Mouse (Mus musculus) NIH3T3 (cell line): ENCODE measurements around the gene Usp4.

Source experiments
- DNase-seq: peaks from one replicate; pipeline ENCODE4 v3.0.0-alpha.2; 2012; ENCODE audit warnings: low read depth

The Usp4 gene

DNA sequence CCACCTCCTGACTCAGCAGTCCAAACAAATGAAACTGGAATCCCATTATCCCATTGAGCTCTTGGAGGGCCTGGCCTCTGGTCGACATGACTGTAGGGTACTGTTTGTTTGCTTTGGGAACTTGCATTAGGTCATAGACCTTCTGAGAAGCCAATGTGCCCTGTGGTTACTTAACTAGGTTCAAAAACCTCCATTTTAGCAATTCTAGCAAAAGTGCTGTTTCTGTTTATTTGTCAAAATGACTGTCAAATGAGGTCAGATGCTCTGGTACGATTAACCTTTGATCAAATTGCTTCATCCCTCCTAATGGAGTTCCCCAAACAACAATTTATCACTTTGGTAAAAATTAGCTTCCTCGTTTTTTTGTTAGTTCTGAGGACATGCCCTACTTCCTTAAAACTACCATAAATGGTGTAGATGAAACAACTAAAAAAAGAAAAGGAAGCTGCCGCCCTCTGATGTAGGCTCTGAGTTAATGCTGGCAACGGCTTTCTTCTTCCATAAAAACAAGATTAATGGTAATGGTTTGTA is 5.3 kb upstream of the Usp4 start:
- peak; percentile 50 for DNase-seq

DNA sequence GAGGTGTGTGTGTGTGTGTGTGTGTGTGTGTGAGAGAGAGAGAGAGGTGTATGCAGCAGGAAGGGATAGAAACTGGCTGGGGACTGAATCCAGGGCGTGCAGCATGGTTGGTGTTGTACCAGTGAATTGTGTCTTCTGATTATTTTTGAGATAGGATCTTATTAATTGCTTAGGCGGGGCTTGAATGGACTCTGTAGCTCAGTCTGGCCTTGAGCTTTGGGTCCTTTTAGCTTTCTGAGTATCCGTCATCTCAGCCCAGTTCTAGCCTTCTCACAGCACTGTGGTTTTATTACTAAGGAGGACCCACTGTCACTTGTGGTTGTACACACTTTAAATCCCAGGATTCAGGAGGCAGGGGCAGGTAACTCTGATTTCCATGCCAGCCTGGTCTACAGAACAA is 4.3 kb upstream of the Usp4 start:
- DNase-seq = no peak

DNA sequence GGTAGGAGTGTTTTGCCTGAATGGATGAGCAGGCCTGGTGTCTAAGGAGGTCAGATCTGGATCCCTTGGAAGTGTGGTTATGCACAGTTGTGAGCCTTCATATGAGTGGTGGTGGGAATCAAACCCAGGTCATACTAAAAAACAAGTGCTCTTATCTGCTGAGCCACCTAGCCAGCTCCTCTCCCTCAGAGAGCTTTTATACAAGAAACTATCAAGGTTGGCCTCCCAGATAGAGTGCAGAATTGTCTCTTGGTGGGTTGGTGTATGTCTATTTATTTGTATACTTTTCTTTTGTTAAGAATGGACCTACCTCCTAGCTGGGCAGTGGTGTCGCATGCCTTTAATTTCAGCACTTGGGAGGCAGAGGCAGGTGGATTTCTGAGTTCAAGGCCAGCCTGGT is 3.8 kb upstream of the Usp4 start:
- no peak for DNase-seq

DNA sequence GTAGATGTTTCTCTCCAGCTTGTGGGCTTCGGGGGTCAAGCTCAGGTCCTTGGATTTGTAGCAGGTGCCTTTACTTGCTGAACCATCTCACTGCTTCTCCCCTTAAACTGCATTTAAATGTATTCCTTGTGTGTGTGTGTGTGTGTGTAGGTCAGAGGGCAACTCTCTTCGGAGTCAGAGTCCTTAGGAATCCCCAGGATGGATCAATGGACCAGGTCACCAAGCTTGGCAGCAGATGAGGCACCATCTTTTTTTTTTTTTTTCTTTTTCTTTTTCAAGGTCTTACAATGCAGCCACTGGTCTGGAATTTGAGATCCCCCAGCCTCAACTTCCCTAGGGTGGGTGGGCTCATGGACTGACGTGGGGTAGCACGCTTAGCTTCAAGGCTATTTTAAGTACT is 3.2 kb upstream of the Usp4 start:
- no peak for DNase-seq

DNA sequence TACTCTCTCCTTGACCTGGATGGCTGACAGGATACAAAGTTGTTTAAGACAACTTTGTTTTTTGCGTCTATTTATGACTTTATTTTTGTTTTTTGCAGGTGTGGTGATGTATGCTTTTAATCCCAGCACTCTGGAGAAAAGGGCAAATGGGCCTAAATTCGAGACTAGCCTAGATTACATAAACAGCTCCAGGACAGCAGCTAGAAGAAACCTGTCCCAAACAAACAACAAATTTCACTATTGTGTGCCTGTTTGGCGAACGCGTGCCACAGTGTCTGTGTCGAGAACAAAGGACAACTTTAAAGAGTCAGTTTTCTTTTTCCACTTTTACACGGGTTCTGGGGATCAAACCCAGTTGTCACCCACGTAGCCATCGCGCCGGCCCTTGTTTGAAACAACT is 629 bp upstream of the Usp4 start:
- no peak for DNase-seq

DNA sequence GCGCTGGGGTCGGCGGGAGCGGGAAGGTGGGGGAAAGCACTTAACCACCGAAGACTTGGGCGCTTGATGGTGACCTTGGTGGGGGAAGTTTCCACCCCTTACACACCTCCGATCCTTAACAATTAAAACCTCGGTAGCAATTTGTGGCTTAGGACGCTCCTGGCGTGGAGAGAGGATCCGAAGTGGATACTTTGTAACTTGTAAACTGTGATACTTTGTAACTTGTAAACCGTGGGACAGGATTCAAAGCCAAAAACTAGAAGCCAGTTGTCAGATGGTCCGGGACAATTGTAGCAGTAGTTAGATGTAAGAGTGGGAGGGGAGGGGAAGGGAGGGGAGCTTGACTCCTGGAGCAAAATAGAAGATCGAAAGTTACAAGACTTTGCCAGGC is 632 bp downstream of the Usp4 start:
- DNase-seq = peak; percentile 8

DNA sequence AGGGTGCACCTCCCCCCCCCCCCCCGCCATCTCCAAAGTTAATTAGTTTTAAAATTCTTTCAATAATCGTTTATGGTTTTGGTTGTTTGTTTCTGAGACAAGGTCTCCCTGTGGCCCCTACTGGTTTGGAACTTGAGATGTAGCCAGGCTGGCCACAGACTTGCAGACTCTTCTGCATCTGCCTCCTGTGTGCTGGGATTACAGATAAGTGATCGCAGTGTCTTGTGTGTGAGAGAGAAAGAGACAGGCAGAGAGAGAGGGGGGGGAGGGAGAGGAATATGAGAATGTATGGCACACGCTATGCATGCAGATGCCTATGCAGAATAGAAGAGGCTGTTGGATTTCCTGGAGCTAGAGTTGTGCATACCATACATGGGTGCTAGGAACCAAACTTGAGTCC is 2.1 kb downstream of the Usp4 start:
- DNase-seq = no peak

DNA sequence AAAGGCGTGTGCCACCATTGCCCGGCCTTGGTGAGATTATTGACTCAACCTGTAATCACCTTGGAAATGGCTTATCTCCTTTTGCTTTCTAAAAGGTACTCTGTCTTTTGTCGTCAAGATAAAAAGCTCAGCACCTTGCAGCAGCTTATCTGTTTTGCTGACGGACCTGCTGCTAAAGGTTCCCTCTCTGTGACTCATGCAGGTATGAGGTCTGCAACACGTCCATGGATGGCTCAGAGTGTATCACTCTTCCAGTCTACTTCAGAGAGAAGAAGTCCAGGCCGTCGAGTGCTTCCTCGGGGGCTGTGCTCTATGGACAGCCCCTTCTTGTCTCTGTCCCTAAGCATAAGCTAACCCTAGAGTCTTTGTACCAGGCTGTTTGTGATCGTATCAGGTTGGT is 30.6 kb downstream of the Usp4 start:
- DNase-seq = no peak

DNA sequence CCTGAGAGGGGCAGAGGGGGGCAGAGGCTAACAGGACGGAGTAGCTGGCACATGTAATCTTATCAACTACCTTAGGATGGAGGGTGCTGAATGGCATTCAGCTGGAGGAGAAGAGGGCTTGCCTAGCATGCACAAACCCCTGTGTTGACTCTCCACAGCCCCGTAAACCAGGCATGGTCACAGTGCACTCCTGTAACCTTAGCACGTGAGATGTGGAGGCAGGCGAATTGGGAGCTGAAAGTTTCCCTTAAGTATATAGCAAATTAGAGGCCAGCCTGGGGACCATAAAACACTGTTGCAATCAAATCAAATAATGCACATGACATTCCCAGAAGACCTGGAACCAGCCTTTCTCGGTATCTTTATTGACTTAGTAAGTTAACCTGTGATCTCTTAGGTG is 31.1 kb downstream of the Usp4 start:
- no peak for DNase-seq

DNA sequence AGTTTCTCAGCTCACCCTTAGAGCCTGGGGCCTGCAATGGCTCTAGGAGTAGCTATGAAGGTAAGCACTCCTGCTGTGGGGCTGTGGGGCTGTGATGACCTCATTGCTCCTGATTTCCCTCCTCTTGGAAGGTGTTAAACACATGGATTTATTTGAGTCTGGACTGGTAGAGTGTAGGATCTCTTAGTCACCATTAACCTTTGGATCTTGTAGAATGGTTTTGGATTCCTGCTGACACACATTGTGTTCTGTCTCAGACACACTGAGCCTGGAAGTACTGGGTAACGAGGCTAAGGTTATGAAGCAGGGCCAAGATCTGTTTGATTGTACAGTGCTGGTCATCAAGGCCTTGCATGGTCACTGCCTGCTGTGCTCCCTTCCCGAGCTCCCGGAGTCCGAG is 31.6 kb downstream of the Usp4 start:
- no peak for DNase-seq

DNA sequence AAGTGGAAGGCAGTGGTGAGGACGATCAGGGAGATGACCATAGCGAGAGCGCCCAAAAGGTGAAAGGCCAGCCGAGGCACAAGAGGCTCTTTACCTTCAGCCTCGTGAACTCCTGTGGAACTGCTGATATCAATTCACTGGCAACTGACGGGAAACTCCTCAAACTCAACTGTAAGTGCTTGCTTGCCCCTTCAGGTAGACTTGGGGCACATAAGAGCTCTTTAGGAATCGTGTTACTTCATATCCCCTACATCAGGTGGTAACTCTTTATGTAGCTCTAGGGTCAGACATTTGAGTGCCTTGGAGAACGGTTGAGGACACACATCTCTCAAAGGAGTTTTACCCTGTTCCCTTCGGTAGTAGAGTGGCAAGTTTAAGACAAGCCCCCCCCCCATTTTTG is 33.7 kb downstream of the Usp4 start:
- DNase-seq = no peak

DNA sequence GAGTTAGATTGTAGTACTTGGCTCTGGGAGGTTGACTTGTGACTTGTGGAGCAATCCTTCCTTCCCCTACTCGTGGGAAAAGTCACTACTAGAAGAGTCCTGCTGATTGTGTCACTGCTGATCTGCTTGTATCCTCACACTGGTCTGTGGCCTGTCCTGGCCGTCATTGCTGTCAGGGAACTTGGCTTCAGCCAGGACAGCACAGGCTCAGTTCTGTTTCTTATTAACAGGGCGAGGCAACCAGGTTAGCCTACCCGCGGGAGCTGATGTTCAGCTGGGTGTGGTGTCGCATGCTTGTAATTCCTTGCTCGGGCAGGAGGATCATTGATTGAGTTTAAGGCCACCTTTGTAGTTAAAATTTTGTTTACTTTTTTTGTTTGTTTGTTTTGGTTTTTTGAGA is 37.4 kb downstream of the Usp4 start:
- DNase-seq = no peak

DNA sequence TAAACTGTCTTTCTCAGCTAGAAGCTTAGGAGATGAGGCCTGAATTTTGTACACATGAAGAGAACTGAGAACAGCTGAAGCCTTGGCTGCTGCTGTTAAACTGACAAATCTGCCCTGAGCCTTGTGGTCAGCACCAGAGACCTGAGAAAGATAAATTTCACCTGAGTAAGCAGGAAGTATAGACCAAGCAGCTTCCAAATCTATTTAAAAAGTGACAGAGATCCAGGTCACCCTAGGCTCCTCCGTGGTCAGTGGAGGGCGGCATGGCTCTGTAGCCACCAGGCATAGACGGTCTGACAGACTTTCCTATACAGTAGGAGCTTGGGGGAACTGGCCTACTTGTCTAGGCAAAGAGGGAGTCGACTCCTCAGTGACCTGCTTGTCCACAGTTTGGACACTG is 39.2 kb downstream of the Usp4 start:
- no peak for DNase-seq

DNA sequence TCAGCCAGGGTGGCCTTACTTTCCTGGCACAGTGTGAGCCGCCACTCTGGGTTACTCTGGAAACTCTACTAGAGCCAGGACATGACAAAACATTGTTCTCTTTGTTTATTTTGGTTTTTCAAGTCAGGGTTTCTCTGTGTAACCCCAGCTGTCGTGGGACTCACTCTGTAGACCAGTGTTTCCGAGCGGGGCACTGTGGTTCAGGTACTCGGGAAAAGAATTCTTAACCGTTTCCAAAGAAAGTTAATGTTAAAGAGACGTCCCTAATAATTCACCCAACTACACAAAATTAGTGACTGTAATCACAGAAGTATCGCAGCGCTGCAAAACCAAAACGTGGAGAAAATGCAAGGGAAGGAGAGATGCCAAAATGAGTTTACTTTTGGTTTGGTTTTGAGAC is 40.9 kb downstream of the Usp4 start:
- DNase-seq = no peak

DNA sequence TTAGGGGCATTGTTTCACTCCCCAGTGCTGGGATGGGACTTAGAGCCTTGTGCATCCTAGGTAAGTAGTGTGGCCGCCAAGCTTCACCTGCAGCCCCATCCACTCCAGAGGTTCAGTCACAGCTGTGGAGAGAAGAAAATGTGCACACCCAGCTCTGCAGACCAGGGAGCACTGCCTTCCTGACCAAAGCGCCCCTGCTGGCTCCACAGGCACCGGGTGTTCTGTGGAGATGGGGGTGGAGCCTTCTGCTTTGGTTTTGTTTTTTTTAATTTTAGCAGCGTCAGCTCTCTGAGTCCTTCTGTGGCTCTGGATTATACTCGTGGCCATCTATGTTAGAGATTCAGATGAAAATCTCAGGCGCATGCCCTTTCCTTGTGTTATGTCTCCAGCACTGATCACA is 41.6 kb downstream of the Usp4 start:
- no peak for DNase-seq

DNA sequence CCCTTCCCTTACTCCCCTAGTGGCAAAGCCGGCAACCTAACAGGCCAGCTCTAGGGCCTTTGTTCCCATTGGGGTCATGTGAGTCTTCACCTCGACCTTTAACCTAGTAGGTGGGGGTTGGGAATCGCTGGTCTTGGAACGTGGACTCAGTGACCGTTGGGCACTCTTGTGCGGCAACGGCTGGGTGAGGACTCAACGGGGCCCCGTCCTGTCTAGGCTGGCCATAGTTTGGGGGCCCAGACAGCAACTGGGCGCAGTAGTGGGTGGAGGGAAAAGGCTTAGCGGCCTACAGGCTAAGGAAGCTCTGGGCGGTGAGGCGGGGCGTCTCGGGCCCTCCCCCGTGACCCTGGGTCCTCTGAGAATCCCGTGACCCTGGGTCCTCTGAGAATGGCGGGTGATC is 45.0 kb downstream of the Usp4 start, which contains the start of gene 1700102P08Rik:
Gene 1700102P08Rik (plus strand): TSS at position 130 of the 400 bp plus-strand sequence.
- DNase-seq = no peak

DNA sequence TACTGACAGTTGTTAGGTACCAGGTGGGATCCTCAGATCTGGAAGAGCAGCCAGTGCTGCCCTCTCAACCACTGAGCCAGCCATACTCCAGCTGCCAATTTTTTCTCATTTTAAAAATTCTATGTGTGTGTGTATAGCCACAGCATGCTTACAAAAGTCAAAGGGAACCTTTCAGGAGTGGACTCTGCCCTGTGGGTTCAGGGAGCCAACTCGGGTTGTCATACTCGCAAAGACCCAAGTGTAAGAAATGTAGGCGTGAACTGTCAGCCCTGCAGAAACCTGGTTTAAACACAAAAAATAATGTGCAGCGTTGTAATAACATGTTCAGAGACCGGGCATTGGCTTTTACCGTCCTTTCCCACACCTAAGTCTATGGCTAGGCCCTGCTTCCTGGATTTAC is 46.5 kb downstream of the Usp4 start:
- DNase-seq = no peak

DNA sequence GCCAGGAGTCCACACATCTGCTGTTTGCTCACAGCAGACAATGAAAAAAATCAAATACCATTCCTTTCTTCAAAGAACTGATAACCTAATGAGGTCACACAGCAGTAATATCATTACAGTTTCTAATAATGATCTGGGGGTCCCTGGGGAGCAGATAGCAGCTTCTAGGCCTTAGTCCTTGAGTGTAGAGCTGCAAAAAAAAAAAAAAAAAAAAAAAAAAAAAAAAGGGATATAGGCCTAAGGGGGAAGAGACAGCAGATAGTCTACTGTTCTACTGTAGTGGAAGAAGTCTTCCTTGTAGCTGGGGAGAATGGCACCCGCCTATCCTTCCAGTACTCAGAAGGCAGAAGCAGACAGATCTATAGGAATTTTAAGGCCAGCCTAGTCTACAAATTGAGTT is 47.8 kb downstream of the Usp4 start:
- DNase-seq = no peak

DNA sequence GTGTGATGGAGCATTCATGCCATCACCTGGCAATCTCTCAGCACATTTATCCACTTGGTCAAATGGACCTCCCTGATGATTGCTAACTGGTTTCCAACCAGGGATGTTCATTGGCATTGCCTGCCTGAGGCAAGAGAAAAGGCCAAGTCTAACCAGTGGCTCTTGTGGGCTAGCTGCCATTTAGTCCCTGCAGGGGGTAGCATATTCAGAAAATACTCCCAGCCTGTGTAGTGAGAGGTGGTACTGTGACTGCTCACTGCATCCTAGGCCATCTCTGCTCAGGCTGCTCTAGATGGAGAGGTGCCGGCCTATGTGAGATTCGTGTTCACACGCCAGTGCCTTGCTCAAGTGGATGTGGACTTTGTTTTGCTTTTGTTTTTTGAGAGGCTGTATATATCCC is 50.7 kb downstream of the Usp4 start:
- DNase-seq = no peak

DNA sequence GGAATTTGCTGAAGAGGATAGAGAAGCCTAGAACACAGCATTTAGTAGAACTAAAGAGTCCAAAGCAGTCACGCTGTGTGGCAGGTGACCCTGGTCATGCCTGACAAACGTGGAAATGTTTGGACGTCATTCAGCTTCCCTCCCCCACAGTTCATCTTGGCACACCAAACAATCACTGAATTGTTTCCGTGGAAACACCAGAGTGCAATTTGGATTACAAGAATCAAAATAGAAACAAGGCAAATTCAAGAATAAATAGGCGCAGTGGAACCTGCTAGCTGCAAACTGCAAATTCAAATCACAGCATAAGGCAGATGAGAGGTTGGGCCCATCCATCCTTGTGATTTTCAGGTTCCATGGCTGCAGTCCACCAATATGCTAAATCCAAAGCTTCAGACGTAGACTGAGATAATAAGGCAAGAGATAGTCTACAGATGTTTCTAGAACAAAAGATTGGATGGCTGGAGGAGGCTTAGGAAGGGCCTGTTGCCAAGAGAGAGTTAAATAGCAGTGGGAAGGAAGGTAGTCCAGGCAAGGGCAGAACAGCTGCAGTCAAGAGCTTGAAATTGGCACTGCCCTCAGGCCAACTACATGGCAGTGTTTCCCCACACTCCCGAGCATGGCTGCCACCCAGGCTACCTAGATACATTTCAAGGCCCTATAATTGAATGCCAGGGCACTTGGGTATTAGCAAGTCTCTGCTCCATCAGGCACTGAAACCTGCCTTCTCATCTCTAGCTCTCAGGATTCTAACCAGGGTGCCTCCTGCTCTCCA is 53.7 kb downstream of the Usp4 start:
- no peak for DNase-seq

DNA sequence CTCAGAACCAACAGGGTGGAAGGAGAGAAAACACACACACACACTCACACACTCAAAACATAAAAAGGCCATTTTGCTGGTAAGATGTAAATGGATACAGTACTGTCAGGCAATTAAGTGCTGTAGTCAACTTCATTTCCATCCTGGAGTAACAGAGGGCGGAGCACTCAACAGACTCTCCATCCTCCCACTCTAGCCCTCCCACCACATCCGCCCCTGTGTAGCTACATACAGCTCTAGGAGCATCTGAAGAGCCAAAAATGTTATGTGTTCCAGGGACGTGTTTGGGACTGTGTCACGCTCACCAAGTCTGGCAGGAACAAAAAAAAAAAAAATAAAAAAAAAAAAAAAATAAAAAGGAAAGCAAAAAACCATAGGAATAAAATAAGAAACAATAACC is 55.4 kb downstream of the Usp4 start:
- no peak for DNase-seq

DNA sequence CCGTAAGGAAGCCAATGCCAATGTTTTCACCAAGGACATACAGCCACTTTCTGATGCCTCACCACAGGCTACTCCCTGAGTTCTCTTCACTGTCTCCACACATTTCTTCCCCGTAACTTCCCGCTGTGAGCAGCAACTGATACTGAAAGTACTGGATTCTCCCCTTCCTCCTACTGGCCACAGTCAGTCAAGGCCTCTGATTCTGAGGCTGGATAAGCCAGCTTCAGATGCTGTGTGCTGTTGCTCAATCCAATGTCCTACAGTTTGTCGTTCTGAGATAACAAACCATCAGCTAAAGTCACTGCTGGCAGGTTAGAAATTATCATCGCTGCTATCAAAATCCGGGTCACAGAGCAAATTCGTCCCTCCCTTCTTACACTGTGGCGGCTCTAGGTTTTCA is 56.8 kb downstream of the Usp4 start:
- DNase-seq = peak; percentile 11

DNA sequence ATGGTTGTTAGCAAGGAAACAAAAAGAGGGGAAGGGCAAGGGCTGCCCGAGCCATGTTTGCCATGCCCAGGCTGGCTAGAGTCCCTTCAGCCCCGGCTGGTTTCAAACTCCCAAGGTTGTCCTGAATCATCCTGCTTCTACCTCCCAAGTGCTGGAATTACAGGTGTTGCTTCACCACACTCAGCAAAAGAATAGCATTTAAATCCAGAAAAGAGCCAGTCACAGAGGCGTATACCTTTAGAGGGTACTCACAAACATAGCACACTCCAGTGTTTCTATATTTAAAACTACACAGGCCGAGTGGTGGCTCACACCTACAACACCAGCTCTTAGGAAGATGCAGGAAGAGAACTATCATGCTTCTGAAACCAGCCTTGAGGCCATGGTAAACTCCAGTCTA is 61.9 kb downstream of the Usp4 start:
- DNase-seq = no peak

DNA sequence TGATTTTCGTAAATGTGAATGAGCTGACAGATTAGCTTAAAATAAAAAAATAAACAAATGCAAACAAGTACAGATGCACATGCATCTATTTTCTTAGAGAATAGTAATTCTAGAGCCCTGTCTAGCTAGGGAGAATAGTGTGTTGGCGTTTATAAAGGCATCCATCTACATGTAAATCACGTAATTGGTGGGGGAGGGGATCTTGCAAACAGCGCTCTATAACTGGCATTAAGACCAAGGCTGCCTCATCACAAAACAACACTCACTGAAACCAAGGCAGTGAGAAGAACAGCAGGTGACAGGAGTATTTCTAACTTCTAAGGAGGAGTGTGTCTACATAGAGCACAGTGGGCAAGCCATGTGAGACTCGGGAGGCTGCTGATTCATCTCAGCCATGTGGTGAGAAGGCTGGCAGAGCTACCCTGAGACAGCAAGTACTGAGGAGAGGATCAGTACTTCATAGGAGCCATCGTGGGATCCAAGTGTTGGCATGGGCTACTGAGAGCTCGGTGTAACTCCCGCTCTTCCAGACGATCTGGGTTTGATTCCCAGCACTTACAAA is 63.8 kb downstream of the Usp4 start:
- no peak for DNase-seq
